Mouse (Mus musculus) bone marrow, adult 2 months (tissue): ENCODE measurements around the gene E330017A01Rik.

Source experiments
- CTCF ChIP-seq: fragments of 200-500 bp; IDR thresholded peaks from 2 replicates; pipeline ENCODE4 v1.5.1; 2011; ENCODE audit warnings: low read length, control low read depth; ENCODE audit not compliant: control insufficient read depth, insufficient read depth
- POLR2A ChIP-seq: fragments of 200-500 bp; IDR thresholded peaks from 2 replicates; pipeline ENCODE4 v1.6.1; 2011; ENCODE audit warnings: low read depth, mild to moderate bottlenecking, control low read depth, low read length, borderline replicate concordance; ENCODE audit not compliant: control insufficient read depth

DNA sequence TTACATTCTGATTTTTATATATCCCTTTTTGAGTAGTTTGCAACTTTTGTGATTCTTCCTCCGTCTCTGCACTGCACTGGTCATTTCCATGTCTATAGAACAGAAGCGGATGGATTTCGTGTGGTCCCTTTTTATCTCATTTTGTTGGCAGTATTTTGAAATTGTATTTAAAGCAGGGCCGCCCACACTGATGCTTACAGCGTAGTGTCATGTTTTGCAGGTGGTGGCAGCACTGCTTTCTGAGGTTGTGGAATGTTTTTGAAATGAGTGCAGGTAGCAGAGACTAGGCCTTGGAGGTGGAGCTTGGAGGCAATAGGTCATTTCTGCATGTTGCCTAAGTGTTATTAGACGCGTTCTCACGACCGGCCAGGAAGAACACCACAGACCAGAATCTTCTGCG, 11.4 kb upstream of the E330017A01Rik start:
- TF ChIP-seq CTCF (no peak), POLR2A (no peak)
